Mouse (Mus musculus): ENCODE results near the gene Scap.

DNA sequence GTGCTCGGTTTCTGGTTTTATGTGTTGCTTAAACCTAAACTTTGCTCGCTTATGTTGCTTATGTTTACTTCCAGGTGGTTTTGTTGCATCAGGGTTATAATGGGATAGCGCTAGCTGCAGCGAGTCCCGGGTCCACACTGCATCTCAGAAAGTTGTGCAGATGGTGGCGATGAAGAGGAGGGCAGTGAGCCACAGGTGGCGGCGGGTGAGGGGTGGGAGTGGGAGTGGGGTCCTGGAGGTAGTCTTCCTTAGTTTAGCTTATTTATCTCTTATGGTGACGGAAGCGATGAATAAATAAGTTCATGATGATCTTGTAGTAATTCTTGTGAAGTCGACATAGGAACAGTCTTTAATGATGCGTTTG is 790 bp downstream of the Scap start:
- TF ChIP-seq EP300 (IDR thresholded peaks at IDR 0.05; ENCODE audit: insufficient read depth, low read depth, low read length): no peak
- TF ChIP-seq POLR2A (IDR thresholded peaks at IDR 0.05; ENCODE audit: insufficient read depth, low read depth, low read length): no peak
- TF ChIP-seq CTCF (IDR thresholded peaks at IDR 0.05): no peak

Data from heart, adult 2 months (tissue).